Mouse (Mus musculus): ENCODE results near the gene 4930522L14Rik.
"Not testable (repeated sequence)": the region's sequence is repeated elsewhere in the genome, so short reads cannot be mapped to it uniquely, and the experiment has no call there.

4930522L14Rik gene

GRCm38 (mm10) chr5:109751391-109752071 lies at the start of gene 4930522L14Rik:
TSS of gene 4930522L14Rik (minus strand) at chr5:109751886.
- peak; percentile 72 for DNase-seq

GRCm38 (mm10) chr5:109801466-109801865 lies 49.8 kb upstream of the 4930522L14Rik start:
- DNase-seq = not testable (repeated sequence)

GRCm38 (mm10) chr5:109799948-109800347 lies 48.3 kb upstream of the 4930522L14Rik start:
- DNase-seq = not testable (repeated sequence)

- not testable (repeated sequence) for DNase-seq
Observed at GRCm38 (mm10) chr5:109797017-109797416, 45.3 kb upstream of the 4930522L14Rik start.

- DNase-seq = peak; percentile 44
Observed at GRCm38 (mm10) chr5:109795967-109796652, 44.4 kb upstream of the 4930522L14Rik start.

- DNase-seq = not testable (repeated sequence)
Observed at GRCm38 (mm10) chr5:109752073-109752780, 541 bp upstream of the 4930522L14Rik start.

- not testable (repeated sequence) for DNase-seq
Observed at GRCm38 (mm10) chr5:109745081-109745480, 6.6 kb downstream of the 4930522L14Rik start.

- DNase-seq = not testable (repeated sequence)
Observed at GRCm38 (mm10) chr5:109717341-109717740, 34.3 kb downstream of the 4930522L14Rik start.

- DNase-seq = not testable (repeated sequence)
Observed at GRCm38 (mm10) chr5:109691205-109691965, 60.3 kb downstream of the 4930522L14Rik start.

- peak; percentile 89 for DNase-seq
Observed at GRCm38 (mm10) chr5:109690537-109691201, 61.0 kb downstream of the 4930522L14Rik start, which contains the start of gene 5430403G16Rik. TSS of gene 5430403G16Rik (minus strand) at chr5:109691041.

Data from layer of hippocampus, adult 9-11 months (tissue).